ENCODE assay signal across 9 mouse cellular contexts in genomic region chr4:140439856-140440255, GRCm38 (mm10).
DNase-seq lines count a peak whose midpoint lies in the region; ATAC-seq and TF ChIP-seq lines count a peak whose summit lies in the region.
"Had no signal": no experiment of that assay in that cellular context is flagged by ENCODE, and none has a peak within 500 bp of the region (broad histone marks: within the 10 kb centered on the region; RNA-seq: fewer than 3 reads in every experiment).

No protein-coding gene starts in this region.

- DNase-seq in thymus, adult 2 months = peak; percentile 9
- no peak for DNase-seq in thymus, adult 18-20 months
- DNase-seq in c-Kit-positive CD71-negative TER-119-negative erythroid progenitor cells, embryonic 14.5 days (ENCODE audit: low read depth) = peak; percentile 19
- DNase-seq in limb, embryonic 10.5 days (ENCODE audit: low spot score) = peak; percentile 88
- DNase-seq in thymus, postnatal 4 days = peak; percentile 58
- DNase-seq: cerebellum, postnatal 14 days had no signal

- WGBS in thymus, adult 2 months = 28% methylated on average over 3 of the region's 3 CpGs
- 25% methylated on average over 3 of the region's 3 CpGs for WGBS in limb, embryonic 10.5 days

- ATAC-seq in cerebellum, adult (ENCODE audit: insufficient number of reproducible peaks, low FRiP score, low TSS enrichment) = no peak
- ATAC-seq in megakaryocyte, adult 5-6 weeks (ENCODE audit: poor library complexity, severe bottlenecking) = no peak

- no peaks in the 10 kb centered on the region for H3K9me3 ChIP-seq in limb, embryonic 10.5 days (replicated peaks)
- H3K9me3 ChIP-seq: limb, embryonic 13.5 days had no signal

- H3K36me3 ChIP-seq in thymus, adult 2 months (ENCODE audit: control insufficient read depth, insufficient read depth, low read length) = no peaks in the 10 kb centered on the region
- H3K36me3 ChIP-seq in limb, embryonic 10.5 days = no peaks in the 10 kb centered on the region
- H3K36me3 ChIP-seq: limb, embryonic 13.5 days had no signal

- H3K27ac ChIP-seq in thymus, adult 2 months (ENCODE audit: control insufficient read depth, insufficient read depth, low read length) = no peak overlapping the region
- no peak overlapping the region for H3K27ac ChIP-seq in limb, embryonic 10.5 days
- H3K27ac ChIP-seq: limb, embryonic 13.5 days had no signal

- no peaks in the 10 kb centered on the region for H3K4me1 ChIP-seq in thymus, adult 2 months (replicated peaks; ENCODE audit: control insufficient read depth, insufficient read depth, low read length)
- H3K4me1 ChIP-seq in limb, embryonic 10.5 days = peaks cover 9% of the 10 kb centered on the region; the same call in 1 of the 2 replicates
- H3K4me1 ChIP-seq: limb, embryonic 13.5 days had no signal

- H3K27me3 ChIP-seq in thymus, adult 2 months (ENCODE audit: control insufficient read depth, insufficient read depth, low read length) = no peaks in the 10 kb centered on the region
- H3K27me3 ChIP-seq in limb, embryonic 10.5 days (ENCODE audit: low read depth, poor library complexity, severe bottlenecking) = no peaks in the 10 kb centered on the region
- H3K27me3 ChIP-seq: limb, embryonic 13.5 days had no signal

- no peak for TF ChIP-seq POLR2A in thymus, adult 2 months (IDR thresholded peaks at IDR 0.05; ENCODE audit: control insufficient read depth, extremely low read depth, insufficient read depth, low read length, poor library complexity)

- TF ChIP-seq CTCF in thymus, adult 2 months (IDR thresholded peaks at IDR 0.05; ENCODE audit: borderline replicate concordance, control insufficient read depth, extremely low read depth, insufficient read depth, low read length, poor library complexity) = no peak

- no peak overlapping the region for H3K4me3 ChIP-seq in thymus, adult 2 months (ENCODE audit: control insufficient read depth, insufficient read depth, low read length)
- H3K4me3 ChIP-seq in limb, embryonic 10.5 days = no peak overlapping the region
- H3K4me3 ChIP-seq: limb, embryonic 13.5 days had no signal

Comparison
In these comparisons a context has a peak if more than half of its experiments do, and no peak if none do; other contexts are left out.
1. DNase-seq: peak in thymus, adult 2 months (single experiment), c-Kit-positive CD71-negative TER-119-negative erythroid progenitor cells, embryonic 14.5 days (single experiment), limb, embryonic 10.5 days (single experiment) and thymus, postnatal 4 days (single experiment); none in thymus, adult 18-20 months (0 of 2).